Mouse (Mus musculus) heart, embryonic 15.5 days (tissue): ENCODE results near the gene Cdc42ep3. TPM values are rescaled to one million over a fixed set of nuclear protein-coding genes. Genes with fewer than 3 reads are reported as not detected.

ENCODE experiments used
- ATAC-seq: fragments of 200-750 bp; cut with Nextera tagmentation; replicated peaks from 2 replicates; pipeline ENCODE4 v1.8.0; 2017; ENCODE audit warnings: low read depth, moderate TSS enrichment; ENCODE audit not compliant: insufficient number of reproducible peaks, insufficient read depth, low FRiP score
- H3K27ac ChIP-seq: fragments of 300-500 bp; sonication (generic); 2 replicates; pipeline ENCODE4 v1.5.1; 2015; ENCODE audit warnings: mild to moderate bottlenecking, inconsistent platforms
- H3K27me3 ChIP-seq: fragments of 300-500 bp; sonication (generic); 2 replicates; pipeline ENCODE4 v1.6.1; 2015; ENCODE audit warnings: inconsistent platforms
- H3K36me3 ChIP-seq: fragments of 300-500 bp; sonication (generic); 2 replicates; pipeline ENCODE4 v1.6.1; 2015; ENCODE audit warnings: mild to moderate bottlenecking, inconsistent platforms
- H3K4me1 ChIP-seq: fragments of 300-500 bp; sonication (generic); replicated peaks from 2 replicates; pipeline ENCODE4 v1.6.1; 2015; ENCODE audit warnings: inconsistent platforms
- H3K4me2 ChIP-seq: fragments of 300-500 bp; sonication (generic); 2 replicates; pipeline ENCODE4 v1.6.1; 2015; ENCODE audit warnings: inconsistent platforms, mild to moderate bottlenecking, moderate library complexity
- H3K4me3 ChIP-seq: fragments of 300-500 bp; sonication (generic); 2 replicates; pipeline ENCODE4 v1.5.1; 2015; ENCODE audit warnings: mild to moderate bottlenecking, inconsistent platforms
- H3K9ac ChIP-seq: fragments of 300-500 bp; sonication (generic); 2 replicates; pipeline ENCODE4 v1.6.1; 2015; ENCODE audit warnings: mild to moderate bottlenecking, inconsistent platforms
- H3K9me3 ChIP-seq: fragments of 300-500 bp; sonication (generic); replicated peaks from 2 replicates; pipeline ENCODE4 v1.6.1; 2016; ENCODE audit warnings: inconsistent platforms
- WGBS: fragments of 180-500 bp; shearing (Covaris S2); methylation state at CpG from one replicate; pipeline ENCODE4 v1.1.7; 2015; ENCODE audit warnings: mixed read lengths; 5-methylcytosine and 5-hydroxymethylcytosine counted together
- polyA plus RNA-seq: library from polyadenylated mRNA; unstranded; fragments of >200 nt; fragmentation: Nextera tagmentation; extraction: Ambion mirVana; gene quantifications from 2 replicates; pipeline ENCODE4 v1.2.1, GENCODE M21; 2015

The Cdc42ep3 gene
- polyA plus RNA-seq, 1 experiment from 2014 or later, result 80.9 TPM

DNA sequence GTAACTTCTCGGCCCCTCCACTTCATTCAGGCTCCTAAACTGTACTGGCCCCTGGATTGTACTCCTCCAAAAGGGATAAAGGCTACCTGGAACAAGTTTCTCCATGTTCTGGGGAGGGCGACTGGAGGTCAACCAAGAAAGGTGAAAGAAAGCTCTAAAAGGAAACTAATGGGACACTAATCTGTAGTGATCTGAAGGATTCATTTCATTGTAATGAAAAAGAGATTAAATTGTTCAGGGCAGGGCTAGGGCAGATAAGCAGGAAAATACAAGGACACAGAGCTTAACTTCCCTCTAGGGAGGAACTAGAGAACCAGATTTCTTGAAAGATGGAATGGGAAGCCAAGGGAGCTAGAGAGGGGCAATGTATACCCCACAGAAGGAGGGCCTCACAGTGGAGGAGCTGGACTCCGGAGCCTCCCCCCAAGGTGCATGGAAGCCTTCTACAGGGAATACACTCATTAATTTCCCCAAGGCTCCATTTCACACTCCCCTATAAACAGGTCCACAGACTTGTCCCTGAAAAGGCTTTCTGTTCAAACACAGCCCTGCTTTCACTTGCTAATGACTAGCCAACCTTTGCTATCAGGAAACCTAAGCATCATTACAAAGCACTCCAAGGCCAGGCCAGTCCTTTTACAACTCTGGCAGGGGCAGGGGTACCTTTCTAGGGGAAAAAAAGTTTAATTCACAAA is 12.1 kb downstream of the Cdc42ep3 start:
- Histone ChIP-seq H3K27me3 (no peaks in the 10 kb centered on the region), H3K4me1 (peaks cover 75% of the 10 kb centered on the region), H3K4me2 (no peak overlapping the region)

GRCm38 (mm10) chr17:79341946-79342470 is 12.9 kb downstream of the Cdc42ep3 start:
- H3K9me3 ChIP-seq, result no peaks in the 10 kb centered on the region
- H3K36me3 ChIP-seq, result peaks cover 4% of the 10 kb centered on the region; the same call in 1 of the 2 replicates
- ATAC-seq, result no peak
- no peak overlapping the region for H3K9ac ChIP-seq
- no peak overlapping the region for H3K4me3 ChIP-seq
- H3K27ac ChIP-seq, result no peak overlapping the region
- H3K27me3 ChIP-seq, result no peaks in the 10 kb centered on the region
- H3K4me1 ChIP-seq, result peaks cover 67% of the 10 kb centered on the region
- 65% methylated on average over 7 of the region's 7 CpGs for WGBS
- no peak overlapping the region for H3K4me2 ChIP-seq

More for the DNA sequence above, 12.1 kb downstream of the Cdc42ep3 start:
- Histone ChIP-seq H3K9ac (no peak overlapping the region), H3K27ac (peak overlapping the region; percentile 35), H3K36me3 (peaks cover 6% of the 10 kb centered on the region; the same call in 1 of the 2 replicates), H3K4me3 (no peak overlapping the region), H3K9me3 (no peaks in the 10 kb centered on the region)
- WGBS, result 74% methylated on average over 3 of the region's 3 CpGs
- ATAC-seq, result no peak

- Histone ChIP-seq H3K9ac (no peak overlapping the region), H3K36me3 (peaks cover 33% of the 10 kb centered on the region), H3K27me3 (no peaks in the 10 kb centered on the region), H3K27ac (no peak overlapping the region), H3K9me3 (no peaks in the 10 kb centered on the region), H3K4me1 (peaks cover 42% of the 10 kb centered on the region), H3K4me3 (no peak overlapping the region), H3K4me2 (no peak overlapping the region)
- ATAC-seq, result no peak
- 83% methylated on average over 3 of the region's 3 CpGs for WGBS
These were observed 17.4 kb downstream of the Cdc42ep3 start for GRCm38 (mm10) chr17:79337494-79337893.

DNA sequence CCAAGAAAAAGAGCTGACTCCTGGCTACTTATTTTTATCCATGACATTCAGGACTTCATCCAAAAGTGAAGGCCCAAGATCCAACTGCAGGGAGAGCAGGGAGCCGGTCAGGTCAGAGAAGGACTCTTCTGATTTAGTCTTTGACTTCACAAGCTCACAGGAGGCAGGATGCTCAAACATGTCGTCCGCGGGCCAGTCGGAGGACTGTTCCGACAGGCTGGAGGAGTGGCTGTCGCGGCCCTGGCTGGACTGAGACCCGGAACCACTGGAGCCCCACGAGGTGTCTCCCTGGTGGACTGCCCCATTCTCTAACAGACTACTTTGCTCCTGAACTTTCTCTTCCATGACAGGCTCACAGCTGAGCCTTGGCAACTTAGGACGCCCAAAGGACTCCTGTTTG is 20.2 kb downstream of the Cdc42ep3 start:
- H3K36me3 ChIP-seq, result peaks cover 38% of the 10 kb centered on the region
- H3K4me3 ChIP-seq, result no peak overlapping the region
- no peaks in the 10 kb centered on the region for H3K9me3 ChIP-seq
- no peak overlapping the region for H3K27ac ChIP-seq
- no peak overlapping the region for H3K9ac ChIP-seq
- peaks cover 27% of the 10 kb centered on the region for H3K4me1 ChIP-seq
- H3K4me2 ChIP-seq, result no peak overlapping the region
- WGBS, result 84% methylated on average over 11 of the region's 11 CpGs
- no peak for ATAC-seq
- H3K27me3 ChIP-seq, result no peaks in the 10 kb centered on the region

GRCm38 (mm10) chr17:79333650-79334049 is 21.2 kb downstream of the Cdc42ep3 start:
- Histone ChIP-seq H3K27me3 (no peaks in the 10 kb centered on the region), H3K9me3 (no peaks in the 10 kb centered on the region), H3K4me1 (peaks cover 17% of the 10 kb centered on the region), H3K9ac (no peak overlapping the region), H3K36me3 (peaks cover 38% of the 10 kb centered on the region), H3K4me2 (no peak overlapping the region), H3K27ac (no peak overlapping the region), H3K4me3 (no peak overlapping the region)
- 79% methylated on average over 9 of the region's 9 CpGs for WGBS
- no peak for ATAC-seq

- no peaks in the 10 kb centered on the region for H3K9me3 ChIP-seq
- H3K36me3 ChIP-seq, result peaks cover 38% of the 10 kb centered on the region
- no peak overlapping the region for H3K9ac ChIP-seq
- H3K4me2 ChIP-seq, result no peak overlapping the region
- H3K27me3 ChIP-seq, result no peaks in the 10 kb centered on the region
- H3K27ac ChIP-seq, result no peak overlapping the region
- H3K4me3 ChIP-seq, result no peak overlapping the region
- 81% methylated on average over 3 of the region's 3 CpGs for WGBS
- peaks cover 9% of the 10 kb centered on the region; the same call in 1 of the 2 replicates for H3K4me1 ChIP-seq
- no peak for ATAC-seq
These were observed 22.0 kb downstream of the Cdc42ep3 start for GRCm38 (mm10) chr17:79332864-79333263.

DNA sequence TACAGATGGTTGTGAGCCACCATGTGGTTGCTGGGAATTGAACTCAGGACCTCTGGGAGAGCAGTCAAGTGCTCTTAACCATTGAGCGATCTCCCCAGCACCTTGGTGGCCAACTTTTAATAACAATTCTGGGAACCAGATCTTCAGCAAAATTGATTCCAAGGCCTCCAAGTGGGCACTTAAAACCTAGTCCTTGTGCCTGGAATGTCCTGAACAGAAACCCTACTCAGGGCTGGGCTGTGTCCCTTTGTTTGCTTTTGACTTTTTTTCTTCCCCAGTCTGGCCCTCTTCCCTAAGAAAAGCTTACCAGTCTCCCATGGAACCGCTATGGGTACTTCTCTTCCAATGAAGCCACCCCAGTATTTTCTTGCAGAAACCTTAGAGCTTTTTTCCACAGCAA is 24.5 kb downstream of the Cdc42ep3 start:
- H3K4me2 ChIP-seq, result no peak overlapping the region
- H3K4me1 ChIP-seq, result 0 out of 2 replicates have a peak, but pooled peaks cover 8% of the 10 kb centered on the region
- peaks cover 27% of the 10 kb centered on the region for H3K36me3 ChIP-seq
- 93% methylated on average over 2 of the region's 2 CpGs for WGBS
- no peaks in the 10 kb centered on the region for H3K9me3 ChIP-seq
- H3K9ac ChIP-seq, result no peak overlapping the region
- H3K27ac ChIP-seq, result no peak overlapping the region
- H3K4me3 ChIP-seq, result no peak overlapping the region
- no peaks in the 10 kb centered on the region for H3K27me3 ChIP-seq
- ATAC-seq, result no peak

DNA sequence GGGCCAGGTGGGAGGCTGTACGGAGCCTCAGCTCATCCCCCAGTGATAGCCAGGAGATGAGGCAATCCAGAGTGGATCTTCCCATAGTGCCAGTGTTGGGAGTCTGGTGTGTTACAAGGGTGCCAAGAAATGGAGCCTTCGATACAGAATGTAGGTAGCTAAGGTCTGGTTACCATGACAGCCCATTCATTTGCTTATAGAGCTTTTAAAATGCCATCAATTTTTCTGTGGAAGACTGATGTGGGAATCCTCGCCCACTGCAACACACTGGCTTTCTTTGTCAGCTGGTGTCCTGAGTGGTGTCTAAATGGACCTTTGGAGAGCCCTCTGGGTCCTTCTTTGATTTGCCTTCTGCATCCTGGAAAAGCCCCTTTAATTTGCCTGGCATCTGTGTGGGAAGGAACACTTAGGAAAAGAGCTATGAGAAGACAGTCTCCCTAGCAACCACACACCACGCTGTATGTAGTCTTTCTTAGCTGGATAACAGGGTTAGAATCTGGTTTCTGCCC is 28.0 kb downstream of the Cdc42ep3 start:
- Histone ChIP-seq H3K9me3 (no peaks in the 10 kb centered on the region), H3K27me3 (no peaks in the 10 kb centered on the region), H3K36me3 (0 out of 2 replicates have a peak, but pooled peaks cover 8% of the 10 kb centered on the region), H3K4me1 (no peaks in the 10 kb centered on the region), H3K9ac (no peak overlapping the region), H3K27ac (no peak overlapping the region), H3K4me2 (no peak overlapping the region), H3K4me3 (no peak overlapping the region)
- WGBS, result 82% methylated on average over 4 of the region's 4 CpGs
- ATAC-seq, result no peak

- ATAC-seq, result no peak
- Histone ChIP-seq H3K4me1 (no peaks in the 10 kb centered on the region), H3K4me3 (no peak overlapping the region), H3K27me3 (no peaks in the 10 kb centered on the region), H3K9ac (no peak overlapping the region), H3K4me2 (no peak overlapping the region), H3K36me3 (no peaks in the 10 kb centered on the region), H3K27ac (no peak overlapping the region), H3K9me3 (no peaks in the 10 kb centered on the region)
- WGBS, result 57% methylated on average over 12 of the region's 12 CpGs
These were observed 37.7 kb downstream of the Cdc42ep3 start for GRCm38 (mm10) chr17:79317085-79317751.

- H3K27me3 ChIP-seq, result no peaks in the 10 kb centered on the region
- no peak for ATAC-seq
- H3K9ac ChIP-seq, result no peak overlapping the region
- no peaks in the 10 kb centered on the region for H3K36me3 ChIP-seq
- H3K4me2 ChIP-seq, result no peak overlapping the region
- no peaks in the 10 kb centered on the region for H3K4me1 ChIP-seq
- 79% methylated on average over 4 of the region's 4 CpGs for WGBS
- H3K9me3 ChIP-seq, result no peaks in the 10 kb centered on the region
- no peak overlapping the region for H3K4me3 ChIP-seq
- no peak overlapping the region for H3K27ac ChIP-seq
These were observed 39.3 kb downstream of the Cdc42ep3 start for GRCm38 (mm10) chr17:79315415-79316094.

- WGBS, result 82% methylated on average over 1 of the region's 1 CpGs
- Histone ChIP-seq H3K27ac (no peak overlapping the region), H3K4me3 (no peak overlapping the region), H3K4me2 (no peak overlapping the region), H3K4me1 (no peaks in the 10 kb centered on the region), H3K9me3 (no peaks in the 10 kb centered on the region), H3K27me3 (no peaks in the 10 kb centered on the region), H3K9ac (no peak overlapping the region), H3K36me3 (no peaks in the 10 kb centered on the region)
- no peak for ATAC-seq
These were observed 44.4 kb downstream of the Cdc42ep3 start for GRCm38 (mm10) chr17:79310465-79310864.
